Mouse (Mus musculus) C2C12 (cell line): ENCODE data around the gene Ehmt2.

Source experiments
- CTCF ChIP-seq: IDR thresholded peaks from one replicate; pipeline ENCODE4 v1.5.1; 2011; ENCODE audit not compliant: control insufficient read depth, insufficient read depth, insufficient read length
- MAX ChIP-seq: IDR thresholded peaks from one replicate; pipeline ENCODE4 v1.6.1; 2011; ENCODE audit warnings: mild to moderate bottlenecking, control low read depth
- USF1 ChIP-seq: IDR thresholded peaks from one replicate; pipeline ENCODE4 v1.6.1; 2011; ENCODE audit warnings: low read depth, mild to moderate bottlenecking, control low read depth, moderate library complexity

DNA sequence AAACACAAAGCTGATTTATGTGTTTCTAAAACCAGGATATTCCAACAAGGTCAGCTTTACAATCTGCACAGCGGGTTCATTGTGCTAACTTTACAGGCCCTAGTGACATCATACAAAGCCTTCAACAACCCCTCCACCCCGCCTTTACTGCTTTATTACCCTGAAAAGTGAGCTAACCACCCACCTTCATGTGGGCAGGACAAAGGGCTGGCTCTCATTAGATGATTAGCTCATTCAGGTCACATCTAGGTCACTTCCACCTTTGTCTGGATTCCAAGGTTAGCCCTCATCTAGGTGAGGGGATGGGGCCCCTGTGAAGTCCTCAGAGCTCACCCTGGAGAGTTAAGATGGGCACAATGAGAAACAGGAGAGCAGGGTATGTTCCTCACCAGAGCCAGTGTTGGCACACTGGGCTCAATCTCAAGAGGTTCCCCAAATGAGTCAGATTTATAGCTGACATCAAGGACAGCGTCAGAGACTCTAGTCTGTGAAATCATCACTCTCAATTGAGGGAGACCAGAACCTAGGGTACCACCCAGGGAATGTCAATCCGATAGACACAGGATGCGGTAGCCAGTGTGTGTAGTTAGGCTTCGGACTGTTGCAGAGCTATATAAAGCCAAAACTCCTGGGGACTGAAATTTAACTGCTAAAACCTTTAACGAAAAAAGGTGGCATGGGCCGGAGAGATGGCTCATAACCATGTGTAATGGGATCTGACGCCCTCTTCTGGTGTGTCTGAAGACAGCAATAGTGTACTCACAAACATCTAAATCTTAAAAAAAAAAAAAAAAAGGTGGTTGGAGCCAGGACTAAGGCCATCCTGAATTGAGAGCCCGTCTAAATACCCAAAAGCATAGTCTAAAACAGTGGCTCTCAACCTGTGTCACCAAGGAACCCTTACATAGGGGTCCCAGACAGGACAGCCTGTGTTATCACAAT lies 52.5 kb downstream of the Ehmt2 start:
- no peak for TF ChIP-seq MAX
- no peak for TF ChIP-seq CTCF
- TF ChIP-seq USF1 = no peak
